Mouse (Mus musculus) midbrain, embryonic 11.5 days (tissue): ENCODE measurements around the gene Cd6. TPM values are rescaled to one million over a fixed set of nuclear protein-coding genes. Genes with fewer than 3 reads are reported as not detected.

Experiments used
- ATAC-seq: fragments of 200-750 bp; cut with Nextera tagmentation; 2 replicates; pipeline ENCODE4 v1.8.0; 2017; ENCODE audit warnings: moderate TSS enrichment, moderate library complexity; ENCODE audit not compliant: low FRiP score
- DNase-seq: peaks from one replicate; pipeline ENCODE4 v3.0.0; 2015; ENCODE audit warnings: low spot score; ENCODE audit errors: missing footprints
- H3K27ac ChIP-seq: fragments of 300-500 bp; sonication (generic); 2 replicates; pipeline ENCODE4 v1.5.1; 2014; ENCODE audit warnings: low read depth, low read length
- H3K27me3 ChIP-seq: fragments of 300-500 bp; sonication (generic); 2 replicates; pipeline ENCODE4 v1.6.1; 2014; ENCODE audit warnings: mild to moderate bottlenecking, low read length, moderate library complexity, mixed read lengths; ENCODE audit not compliant: control insufficient read depth, insufficient read depth
- H3K36me3 ChIP-seq: fragments of 300-500 bp; sonication (generic); 2 replicates; pipeline ENCODE4 v1.6.1; 2014; ENCODE audit warnings: mild to moderate bottlenecking, low read length, moderate library complexity, mixed read lengths; ENCODE audit not compliant: control insufficient read depth, insufficient read depth
- H3K4me1 ChIP-seq: fragments of 300-500 bp; sonication (generic); 2 replicates; pipeline ENCODE4 v1.6.1; 2014; ENCODE audit warnings: low read length; ENCODE audit not compliant: control insufficient read depth, insufficient read depth
- H3K4me2 ChIP-seq: fragments of 300-500 bp; sonication (generic); 2 replicates; pipeline ENCODE4 v1.6.1; 2014; ENCODE audit warnings: mild to moderate bottlenecking, moderate library complexity
- H3K4me3 ChIP-seq: fragments of 300-500 bp; sonication (generic); 2 replicates; pipeline ENCODE4 v1.5.1; 2014; ENCODE audit warnings: low read depth, low read length
- H3K9ac ChIP-seq: fragments of 300-500 bp; sonication (generic); 2 replicates; pipeline ENCODE4 v1.6.1; 2014; ENCODE audit warnings: low read length
- H3K9me3 ChIP-seq: fragments of 300-500 bp; sonication (generic); 2 replicates; pipeline ENCODE4 v1.6.1; 2016; ENCODE audit warnings: low read length; ENCODE audit not compliant: control insufficient read depth
- WGBS: fragments of 180-500 bp; shearing (Covaris S2); extraction: QIAGEN DNeasy Blood & Tissue Kit; methylation state at CpG from one replicate; pipeline ENCODE4 v1.1.7; 2014; 5-methylcytosine and 5-hydroxymethylcytosine counted together
- polyA plus RNA-seq: library from polyadenylated mRNA; unstranded; fragments of >200 nt; fragmentation: Nextera tagmentation; extraction: Ambion mirVana; gene quantifications from 2 replicates; pipeline ENCODE4 v1.2.1, GENCODE M21; 2014

Cd6 gene
- polyA plus RNA-seq, 1 experiment from 2014 or later: not detected

DNA sequence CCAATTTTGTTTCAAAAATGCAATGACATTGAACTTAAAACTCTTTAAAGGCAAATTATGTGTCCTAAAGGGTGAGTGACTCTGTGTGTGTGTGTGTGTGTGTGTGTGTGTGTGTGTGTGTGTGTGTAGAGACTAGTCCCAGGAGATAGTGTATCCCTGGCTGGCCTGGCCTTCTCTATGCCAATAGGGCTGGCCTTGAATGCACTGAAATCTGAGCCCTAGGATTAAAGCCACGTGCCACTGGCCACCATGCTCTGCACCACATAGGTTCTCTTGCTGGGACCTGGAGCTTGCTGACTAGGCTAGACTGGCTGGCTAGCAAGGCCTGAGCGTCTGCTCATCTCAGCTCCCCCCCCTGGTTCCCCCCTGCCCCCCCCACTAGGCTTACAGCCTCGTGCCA, 36.8 kb downstream of the Cd6 start:
- no peaks in the 10 kb centered on the region for H3K36me3 ChIP-seq
- 48% methylated on average over 3 of the region's 3 CpGs for whole genome bisulfite sequencing
- no peak; the same call in 1 of the 2 replicates for ATAC-seq
- no peak overlapping the region for H3K4me3 ChIP-seq
- no peak overlapping the region for H3K27ac ChIP-seq
- H3K4me2 ChIP-seq: no peak overlapping the region
- DNase-seq: no peak
- no peaks in the 10 kb centered on the region for H3K27me3 ChIP-seq
- H3K4me1 ChIP-seq: no peaks in the 10 kb centered on the region; the same call in 1 of the 2 replicates
- no peak overlapping the region for H3K9ac ChIP-seq
- H3K9me3 ChIP-seq: no peaks in the 10 kb centered on the region

DNA sequence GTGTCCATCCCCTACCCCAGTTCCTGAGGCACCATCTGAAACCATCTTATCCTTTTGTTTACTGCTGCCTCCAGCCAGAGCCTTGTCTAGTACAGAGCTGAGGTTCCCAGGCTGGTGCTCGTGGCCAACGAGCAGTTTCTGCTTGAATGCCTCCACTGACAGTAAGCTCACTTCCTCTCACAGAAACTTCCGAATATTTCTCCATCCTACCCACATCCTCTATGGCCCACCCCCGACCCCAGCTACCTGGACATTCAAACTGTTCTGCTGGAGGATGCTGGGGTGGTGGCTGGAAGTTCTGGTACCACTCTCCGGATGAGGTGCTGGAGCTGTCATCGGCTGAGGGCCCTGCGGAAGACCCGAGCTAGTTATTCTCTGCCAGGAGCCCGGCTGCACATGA, 39.5 kb downstream of the Cd6 start:
- Histone ChIP-seq H3K4me2 (no peak overlapping the region), H3K27me3 (no peaks in the 10 kb centered on the region), H3K36me3 (no peaks in the 10 kb centered on the region), H3K9me3 (no peaks in the 10 kb centered on the region), H3K27ac (no peak overlapping the region), H3K4me3 (no peak overlapping the region), H3K9ac (no peak overlapping the region), H3K4me1 (no peaks in the 10 kb centered on the region; the same call in 1 of the 2 replicates)
- WGBS: 70% methylated on average over 9 of the region's 9 CpGs
- DNase-seq (no peak), ATAC-seq (no peak)

DNA sequence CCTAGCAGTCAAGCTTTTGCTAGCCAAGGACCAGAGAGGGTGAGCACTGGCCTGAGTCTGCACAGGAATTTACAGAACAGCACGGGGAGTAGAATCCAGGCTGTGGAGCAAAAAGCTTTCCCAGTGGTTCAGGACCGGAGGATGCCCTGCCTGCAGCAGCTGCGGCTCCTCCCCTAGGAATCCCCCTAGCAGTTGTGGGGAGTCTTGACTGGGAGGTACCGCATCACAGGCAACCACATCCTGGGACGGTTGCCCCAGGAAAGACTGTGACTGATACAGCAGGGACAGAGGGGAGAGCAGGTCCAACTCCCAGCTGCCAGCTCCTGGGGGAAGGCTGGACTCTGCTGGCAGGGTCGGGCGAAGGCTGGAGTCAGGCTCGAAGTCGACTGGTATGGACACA, 41.6 kb downstream of the Cd6 start:
- ATAC-seq (no peak), DNase-seq (no peak)
- H3K4me3 ChIP-seq: no peak overlapping the region
- WGBS: 75% methylated on average over 9 of the region's 9 CpGs
- H3K4me2 ChIP-seq: no peak overlapping the region
- H3K36me3 ChIP-seq: no peaks in the 10 kb centered on the region
- H3K9ac ChIP-seq: no peak overlapping the region
- H3K27ac ChIP-seq: no peak overlapping the region
- H3K4me1 ChIP-seq: no peaks in the 10 kb centered on the region; the same call in 1 of the 2 replicates
- H3K27me3 ChIP-seq: no peaks in the 10 kb centered on the region
- no peaks in the 10 kb centered on the region for H3K9me3 ChIP-seq

DNA sequence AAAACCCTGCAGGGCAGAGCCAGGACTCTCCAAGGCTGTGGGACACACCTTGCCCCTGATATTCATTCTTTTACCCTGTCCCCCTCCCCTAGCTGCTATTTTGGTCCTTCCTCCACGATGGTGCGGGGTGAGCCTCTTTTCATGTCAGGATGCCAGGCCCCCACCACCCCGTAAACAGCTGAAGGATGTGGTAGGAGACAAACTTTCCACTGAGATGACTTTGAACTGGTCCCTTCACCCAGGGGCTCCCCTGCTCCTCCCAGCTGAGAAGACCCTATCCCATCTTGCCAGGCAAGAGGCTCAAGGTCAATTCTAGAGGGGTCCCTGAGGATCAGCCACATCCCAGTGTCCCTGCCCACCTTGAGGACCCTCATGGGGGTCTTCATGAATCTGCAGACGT, 42.5 kb downstream of the Cd6 start:
- no peaks in the 10 kb centered on the region for H3K36me3 ChIP-seq
- H3K4me3 ChIP-seq: no peak overlapping the region
- no peaks in the 10 kb centered on the region for H3K9me3 ChIP-seq
- H3K27ac ChIP-seq: no peak overlapping the region
- ATAC-seq (no peak), DNase-seq (no peak)
- H3K4me2 ChIP-seq: no peak overlapping the region
- no peaks in the 10 kb centered on the region; the same call in 1 of the 2 replicates for H3K4me1 ChIP-seq
- WGBS: 84% methylated on average over 4 of the region's 4 CpGs
- H3K9ac ChIP-seq: no peak overlapping the region
- H3K27me3 ChIP-seq: no peaks in the 10 kb centered on the region

DNA sequence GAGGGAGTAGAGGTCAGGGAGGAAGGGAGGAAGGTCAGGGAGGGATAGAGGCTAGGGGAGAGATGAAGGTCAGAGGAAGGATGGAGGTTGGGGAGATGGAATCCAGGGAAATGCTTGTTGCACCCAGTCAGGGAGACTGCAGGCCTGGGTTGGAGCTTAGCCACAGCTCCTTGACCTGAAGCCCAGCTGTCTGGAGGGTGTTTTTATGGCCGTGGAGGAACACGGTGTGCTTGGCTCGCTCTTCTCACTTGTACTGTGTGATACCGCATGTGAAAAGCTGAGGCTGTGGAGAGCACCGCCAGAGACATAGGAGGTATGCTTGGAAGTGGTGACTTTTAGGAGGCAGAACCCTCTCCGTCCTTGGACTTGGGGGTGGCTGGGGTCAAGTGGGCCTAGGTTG, 43.1 kb downstream of the Cd6 start:
- Histone ChIP-seq H3K4me3 (no peak overlapping the region), H3K9me3 (no peaks in the 10 kb centered on the region), H3K9ac (no peak overlapping the region), H3K4me2 (no peak overlapping the region), H3K36me3 (no peaks in the 10 kb centered on the region), H3K27me3 (no peaks in the 10 kb centered on the region), H3K4me1 (no peaks in the 10 kb centered on the region; the same call in 1 of the 2 replicates), H3K27ac (no peak overlapping the region)
- 94% methylated on average over 6 of the region's 6 CpGs for WGBS
- ATAC-seq (no peak), DNase-seq (no peak)

DNA sequence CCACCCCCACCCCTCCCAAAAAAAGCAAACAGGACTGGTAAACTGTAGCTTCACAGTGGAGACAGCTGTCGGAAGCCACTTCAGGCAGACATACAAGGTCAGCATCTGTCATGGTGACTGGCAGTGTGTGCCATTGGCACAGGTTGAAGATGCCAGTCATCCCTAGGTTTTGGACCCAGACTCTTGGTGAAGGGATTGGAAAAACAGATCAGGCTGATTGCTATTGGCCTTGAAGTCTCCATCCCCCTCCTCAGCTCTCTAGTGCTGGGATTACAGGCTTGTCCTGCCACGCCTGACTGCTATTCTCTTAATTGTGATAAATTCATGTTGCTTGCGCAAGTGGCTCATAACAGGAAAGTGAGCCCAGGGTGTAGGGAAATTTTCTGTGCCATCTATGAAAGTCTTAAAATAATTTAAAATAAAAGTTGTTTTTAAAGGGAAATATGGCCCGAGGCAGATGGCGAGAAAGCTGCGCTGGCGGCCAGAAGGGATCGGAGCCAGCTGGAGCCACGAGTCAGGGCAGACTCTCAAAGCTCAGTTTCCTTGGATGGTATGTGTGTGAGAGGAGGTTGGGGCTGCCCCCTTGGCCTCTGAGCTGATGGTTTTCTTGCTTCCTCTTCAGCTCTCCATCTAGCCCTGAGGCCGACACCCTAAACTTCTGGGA, 44.9 kb downstream of the Cd6 start:
- Histone ChIP-seq H3K27ac (no peak overlapping the region), H3K9me3 (no peaks in the 10 kb centered on the region), H3K9ac (no peak overlapping the region), H3K36me3 (no peaks in the 10 kb centered on the region), H3K4me1 (no peaks in the 10 kb centered on the region; the same call in 1 of the 2 replicates), H3K27me3 (no peaks in the 10 kb centered on the region), H3K4me2 (no peak overlapping the region), H3K4me3 (no peak overlapping the region)
- DNase-seq (peak; percentile 62), ATAC-seq (no peak)
- WGBS: 79% methylated on average over 10 of the region's 10 CpGs

DNA sequence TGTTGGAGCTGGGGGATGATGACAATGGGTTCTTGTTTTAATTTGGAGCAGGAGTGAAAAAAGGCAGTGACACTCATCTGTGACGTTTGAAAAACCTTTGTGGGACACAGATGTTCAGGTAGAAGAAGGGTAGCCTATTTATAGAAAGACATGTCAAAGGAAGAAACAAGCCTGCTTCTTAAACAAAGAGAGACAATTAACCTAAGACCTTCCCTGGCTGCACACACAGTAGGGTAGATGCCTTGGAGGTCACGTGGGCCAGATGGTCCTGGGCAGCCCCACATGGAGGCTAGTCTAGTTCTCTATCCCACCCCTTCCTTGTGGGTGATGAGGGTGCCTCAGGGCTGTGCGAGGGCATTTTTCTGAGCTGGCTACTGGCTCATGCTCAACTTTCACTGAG, 45.8 kb downstream of the Cd6 start:
- 26% methylated on average over 3 of the region's 3 CpGs for WGBS
- Histone ChIP-seq H3K4me1 (no peaks in the 10 kb centered on the region), H3K9me3 (no peaks in the 10 kb centered on the region), H3K36me3 (no peaks in the 10 kb centered on the region), H3K4me2 (no peak overlapping the region), H3K4me3 (no peak overlapping the region), H3K9ac (no peak overlapping the region), H3K27ac (no peak overlapping the region), H3K27me3 (no peaks in the 10 kb centered on the region)
- peak; percentile 76 for DNase-seq
- no peak for ATAC-seq

DNA sequence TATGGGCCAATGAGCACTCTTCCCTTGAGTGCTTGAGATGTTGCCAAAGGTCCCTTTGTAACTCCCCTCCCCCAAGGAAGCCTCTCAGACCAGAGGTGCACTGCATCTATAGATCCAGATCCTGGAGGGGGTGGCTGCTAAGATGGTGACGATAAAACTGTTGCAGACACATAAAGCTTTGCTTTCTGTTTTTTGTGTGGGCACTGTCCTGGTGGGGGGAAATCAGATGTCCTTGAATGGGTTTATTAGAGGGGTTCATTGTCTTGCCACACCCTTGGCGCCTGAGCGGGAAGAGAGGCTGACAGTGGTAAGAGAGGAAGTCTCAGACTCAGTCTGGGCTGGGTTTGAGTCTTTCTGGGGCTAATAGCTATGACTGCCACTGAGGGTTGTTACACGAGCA, 46.7 kb downstream of the Cd6 start:
- Histone ChIP-seq H3K4me1 (no peaks in the 10 kb centered on the region), H3K27me3 (no peaks in the 10 kb centered on the region), H3K4me3 (no peak overlapping the region), H3K27ac (no peak overlapping the region), H3K36me3 (no peaks in the 10 kb centered on the region), H3K9ac (no peak overlapping the region), H3K4me2 (no peak overlapping the region), H3K9me3 (no peaks in the 10 kb centered on the region)
- 93% methylated on average over 4 of the region's 4 CpGs for WGBS
- no peak for ATAC-seq
- DNase-seq: no peak

DNA sequence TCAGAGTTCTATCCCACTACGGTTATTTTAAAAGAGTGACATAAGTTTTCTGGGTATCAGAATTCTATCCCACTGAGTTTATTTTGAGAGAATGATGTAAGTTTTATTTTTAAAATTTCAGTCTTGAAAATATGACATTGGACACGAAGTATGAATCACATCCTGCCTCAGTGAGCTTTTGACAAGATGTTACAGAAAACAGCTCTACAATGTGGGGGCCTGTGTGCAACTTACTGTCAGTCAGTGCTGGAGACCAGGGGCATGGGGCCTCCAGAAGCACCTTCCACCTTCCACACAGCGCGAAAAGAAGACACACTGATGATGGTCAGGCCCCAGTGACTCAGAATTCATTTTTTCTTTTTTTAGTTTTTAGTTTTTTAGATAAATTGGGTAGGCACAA, 48.2 kb downstream of the Cd6 start:
- 81% methylated on average over 4 of the region's 4 CpGs for WGBS
- no peaks in the 10 kb centered on the region for H3K36me3 ChIP-seq
- H3K27ac ChIP-seq: no peak overlapping the region
- no peaks in the 10 kb centered on the region for H3K9me3 ChIP-seq
- no peak overlapping the region for H3K4me2 ChIP-seq
- H3K9ac ChIP-seq: no peak overlapping the region
- no peak overlapping the region for H3K4me3 ChIP-seq
- H3K4me1 ChIP-seq: no peaks in the 10 kb centered on the region
- ATAC-seq (no peak), DNase-seq (peak; percentile 72)
- H3K27me3 ChIP-seq: no peaks in the 10 kb centered on the region
